Mouse (Mus musculus) cerebellum, adult 9-11 months (tissue): ENCODE measurements around the gene Ntng1.

Experiments used
- DNase-seq: peaks from one replicate; pipeline ENCODE4 v3.0.0; 2022

Gene Ntng1

DNA sequence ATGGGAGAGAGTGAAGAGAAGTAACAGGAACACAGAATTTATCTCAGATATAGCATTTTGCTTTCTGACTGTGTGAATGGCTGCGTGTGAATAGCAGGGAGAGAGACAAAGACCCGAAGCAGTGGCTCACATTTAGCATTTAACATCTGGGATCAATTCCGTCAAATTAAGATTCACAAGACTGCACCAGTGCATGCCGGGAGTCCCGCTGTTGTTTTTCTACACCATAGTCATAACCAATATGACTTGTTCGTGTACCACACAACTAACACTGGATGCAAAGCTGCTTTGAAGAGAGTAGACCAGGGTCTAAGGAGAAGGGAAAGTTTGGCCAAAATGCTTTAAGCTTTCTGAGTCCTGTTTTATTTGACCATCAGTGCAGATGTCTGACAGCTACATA, 95.7 kb downstream of the Ntng1 start:
- no peak for DNase-seq

DNA sequence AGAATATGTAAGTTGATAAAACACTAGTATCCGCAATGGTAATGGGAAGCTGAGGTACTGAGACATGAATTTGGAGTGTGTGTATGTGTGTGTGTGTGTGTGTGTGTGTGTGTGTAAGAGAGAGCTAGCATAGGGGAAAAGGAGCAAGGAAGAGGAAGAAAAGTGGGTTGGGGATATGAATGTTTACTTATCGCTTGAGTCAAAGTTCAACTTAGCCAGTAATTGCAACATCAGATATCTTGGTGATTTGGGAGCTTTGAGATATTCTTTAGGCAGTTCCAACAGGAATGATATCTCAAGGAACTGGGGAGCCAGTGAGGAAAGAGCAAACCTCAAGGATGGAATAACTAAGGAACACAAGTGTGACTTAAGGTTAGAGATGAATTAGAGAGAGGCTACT, 97.1 kb downstream of the Ntng1 start:
- DNase-seq: no peak

DNA sequence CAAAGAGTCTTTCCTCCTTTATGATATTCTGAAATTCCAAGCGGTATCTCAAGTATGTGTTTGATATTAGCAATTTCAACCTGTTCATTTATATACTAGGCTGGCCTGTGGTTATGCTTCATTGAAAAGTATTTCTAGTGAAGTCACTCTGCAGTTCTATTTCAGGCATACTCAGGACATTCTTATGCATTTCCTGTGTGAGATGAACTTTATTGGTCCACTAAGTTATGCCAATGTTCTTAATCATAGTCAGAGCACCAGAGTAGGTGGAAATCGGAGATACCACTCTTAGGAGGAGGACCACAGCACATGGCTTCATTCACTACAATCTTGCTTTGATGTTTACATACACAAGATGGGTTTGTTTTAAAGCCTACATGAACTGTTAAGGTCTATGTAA, 99.6 kb downstream of the Ntng1 start:
- DNase-seq: no peak

DNA sequence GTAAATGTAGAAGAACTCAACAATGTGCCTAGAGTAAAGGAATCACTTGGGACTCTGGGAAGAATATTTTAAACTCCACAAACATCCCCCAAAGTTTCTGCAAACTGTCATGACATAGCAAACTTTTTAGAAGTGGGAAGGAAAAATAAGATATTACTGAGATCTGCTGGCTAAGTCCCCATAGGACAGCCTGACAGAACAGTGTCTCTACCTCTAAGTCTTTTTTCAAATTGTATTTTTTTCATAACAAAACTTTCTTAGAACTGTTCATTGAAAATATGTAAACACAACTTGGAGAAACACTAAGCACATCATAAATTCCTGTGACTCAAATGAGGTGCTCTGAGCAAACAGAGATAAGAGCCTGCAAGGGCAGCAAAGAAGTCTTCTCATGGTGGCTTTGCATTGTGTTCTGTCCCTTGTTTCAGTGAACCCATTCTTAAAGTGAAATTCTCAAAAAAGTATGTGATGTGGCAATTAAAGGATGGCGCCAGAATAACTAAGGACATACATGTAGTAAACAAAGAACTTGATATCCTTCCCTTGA, 100.1 kb downstream of the Ntng1 start:
- no peak for DNase-seq

DNA sequence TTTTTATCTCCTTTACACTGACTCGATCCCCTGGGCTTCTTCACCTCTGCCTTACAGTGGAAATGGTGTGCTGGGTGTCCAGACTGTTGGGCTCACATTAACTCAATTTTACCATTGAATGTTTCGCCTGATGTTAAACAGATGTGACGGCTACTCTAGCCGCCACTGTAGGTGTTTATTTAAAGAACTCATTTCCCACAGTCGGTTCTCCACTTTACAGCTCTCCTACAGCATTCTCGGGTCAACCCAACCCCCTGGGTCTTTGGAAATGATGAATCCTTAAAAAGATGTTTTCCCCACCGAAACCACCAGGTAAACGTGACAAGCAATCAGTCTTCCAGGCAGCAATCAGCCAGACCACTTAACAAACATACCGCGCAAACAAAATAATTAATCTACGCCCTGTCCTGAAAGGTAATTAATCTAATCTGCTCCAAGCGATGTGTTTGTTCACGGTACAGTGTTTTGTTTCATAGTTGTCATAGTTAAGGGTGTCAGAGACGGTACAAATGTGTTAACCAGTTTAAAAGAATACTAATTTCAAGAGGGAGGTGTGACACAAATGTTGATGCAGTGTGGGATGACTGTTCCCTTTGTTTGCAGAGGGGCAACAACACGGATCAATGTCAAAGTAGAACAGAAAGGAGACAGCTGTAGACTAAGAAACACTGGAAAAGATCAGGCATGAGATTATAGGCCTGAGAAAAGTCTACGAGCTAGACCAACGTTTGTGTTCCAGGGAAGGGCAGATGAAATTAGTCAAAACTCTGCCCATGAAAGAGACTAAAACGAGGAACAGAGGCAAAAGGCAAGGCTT, 120.8 kb downstream of the Ntng1 start:
- no peak for DNase-seq

DNA sequence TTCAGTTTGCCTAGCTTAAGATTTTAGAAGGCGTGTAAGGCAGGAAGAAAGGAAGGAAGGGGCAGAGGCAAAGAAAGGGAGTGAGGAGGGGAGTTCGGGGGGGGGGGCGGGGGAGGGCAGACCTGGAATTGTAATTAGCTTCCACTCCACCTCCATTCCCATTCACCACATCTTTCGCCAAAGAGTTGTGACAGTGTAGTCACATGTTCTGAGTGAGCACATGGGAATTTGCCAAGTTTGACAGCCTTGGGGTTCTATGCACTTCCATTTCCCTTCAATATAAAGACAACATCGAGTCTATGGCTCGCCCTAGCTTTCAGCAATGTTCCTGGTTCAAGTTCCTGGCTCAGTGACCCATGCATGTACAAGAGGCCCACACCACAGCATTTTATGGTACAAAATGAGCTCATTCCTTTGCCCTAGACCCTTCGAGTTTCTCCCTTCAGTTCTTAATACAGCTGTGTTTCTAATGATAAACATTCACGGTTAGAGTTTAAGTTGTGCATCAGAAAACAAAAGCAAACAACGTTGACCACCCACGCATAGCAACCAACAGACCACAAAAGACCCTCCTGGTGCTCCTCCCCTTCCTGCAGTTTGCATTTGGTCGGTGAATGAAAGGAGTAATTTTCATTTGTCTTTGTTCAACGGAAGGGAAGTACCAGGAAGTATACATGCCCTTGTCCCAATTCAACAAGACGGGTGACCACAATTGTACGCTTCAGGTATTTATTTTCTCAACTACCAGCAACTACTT, 132.8 kb downstream of the Ntng1 start:
- no peak for DNase-seq

DNA sequence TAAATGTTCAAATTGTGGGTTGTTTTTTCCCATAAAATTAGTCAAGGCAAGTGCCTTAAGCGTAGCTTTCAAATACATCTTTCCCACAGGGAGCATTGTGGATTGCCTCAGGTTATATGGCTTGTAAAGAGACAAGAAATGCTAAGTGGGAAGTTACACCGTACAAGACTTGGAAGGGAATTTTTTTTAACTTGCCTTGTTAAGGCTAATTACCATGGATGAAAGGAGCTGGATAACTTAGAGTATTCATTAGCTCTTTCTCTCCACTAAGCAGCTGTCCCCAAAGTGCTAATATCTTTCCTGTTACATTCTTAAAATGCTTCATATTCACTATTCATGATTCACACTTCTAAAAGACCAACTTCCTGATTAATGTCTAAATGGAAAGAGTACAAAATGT, 133.4 kb downstream of the Ntng1 start:
- DNase-seq: no peak

DNA sequence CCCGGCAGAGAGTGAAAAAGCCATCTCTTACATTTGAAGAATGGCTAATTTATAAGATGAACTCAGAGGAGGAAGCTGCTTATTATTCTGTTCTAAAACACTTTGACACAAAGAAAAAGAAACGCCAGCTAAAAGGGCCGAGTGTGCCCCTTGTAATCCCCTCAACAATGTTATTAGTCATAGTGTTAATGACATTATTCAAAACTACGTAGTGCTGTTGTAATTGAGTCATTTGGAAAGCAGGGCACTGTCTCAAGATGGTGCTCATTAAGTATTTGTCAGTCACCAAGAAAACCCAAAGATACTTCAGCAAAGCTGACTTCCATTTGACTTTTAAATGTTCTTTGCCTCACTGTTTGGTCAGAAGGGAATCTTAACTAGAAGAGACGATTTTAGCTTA, 143.5 kb downstream of the Ntng1 start:
- DNase-seq: no peak

DNA sequence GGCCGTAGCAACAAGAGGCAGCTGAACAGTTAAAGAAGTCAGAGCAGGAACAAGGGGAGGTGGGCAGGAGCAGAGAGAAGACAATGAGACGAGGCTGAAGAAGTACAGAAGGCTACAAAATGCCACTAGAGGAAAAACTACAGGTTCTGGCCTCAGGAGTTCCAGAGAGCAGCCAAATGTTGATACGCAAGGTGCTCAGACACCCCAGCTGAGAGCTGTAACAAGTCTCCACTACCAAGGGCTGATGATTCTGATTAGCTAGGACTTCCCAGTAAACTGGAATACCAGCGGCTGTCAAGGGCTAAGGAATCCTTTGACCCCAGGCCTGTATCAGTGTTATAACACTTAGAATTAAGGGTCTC, 148.2 kb downstream of the Ntng1 start:
- peak; percentile 28 for DNase-seq

DNA sequence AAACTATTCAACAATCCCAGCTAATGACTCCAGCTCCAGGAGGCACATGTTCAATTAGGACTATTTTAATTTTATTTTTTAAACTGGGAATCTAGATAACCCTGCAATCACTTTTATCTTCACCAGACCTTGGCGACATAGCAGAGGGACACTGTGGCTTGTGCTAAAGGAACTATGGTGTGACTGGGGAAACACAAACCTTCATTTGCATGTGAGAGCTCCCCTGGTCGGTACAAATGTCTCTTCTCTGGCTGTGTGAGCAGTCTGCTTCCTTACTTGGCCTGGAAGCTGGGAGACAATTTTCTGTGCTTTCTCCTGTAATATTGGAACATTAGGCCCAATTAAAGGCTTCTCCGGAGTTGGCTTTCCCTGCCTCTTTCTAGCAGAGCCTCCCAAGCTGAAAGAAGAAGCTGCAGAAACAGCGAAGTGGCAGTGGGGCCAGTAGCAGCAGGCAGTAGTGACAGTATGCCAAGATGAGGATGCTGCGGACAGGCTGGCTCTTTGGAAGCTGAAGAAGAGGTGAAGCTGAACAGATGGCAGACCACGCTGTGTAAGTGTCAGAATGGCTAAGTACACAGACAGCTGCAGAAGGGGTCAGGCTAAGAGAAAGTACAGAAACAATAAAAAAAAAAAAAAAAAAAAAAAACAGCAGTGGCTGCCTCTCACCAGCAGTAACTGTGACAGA, 148.7 kb downstream of the Ntng1 start:
- DNase-seq: peak; percentile 90

DNA sequence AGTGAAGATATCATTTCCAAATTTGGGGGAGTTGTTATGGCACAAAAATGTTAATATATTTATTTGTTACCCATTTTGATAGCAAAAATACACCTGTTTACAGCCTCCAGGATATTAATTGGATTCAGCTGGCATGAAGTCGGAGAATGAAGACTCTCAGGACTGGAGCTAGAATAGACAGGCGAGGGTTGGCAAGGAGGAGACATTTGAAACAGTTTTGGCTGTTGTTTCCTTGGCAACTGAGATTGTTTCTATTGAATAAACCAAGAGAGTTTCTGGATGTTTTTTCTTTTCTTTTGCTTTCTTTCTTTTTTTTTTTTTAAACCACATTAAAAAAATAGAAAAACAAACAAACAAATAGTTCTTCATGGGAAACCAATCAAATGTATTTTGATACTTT, 159.7 kb downstream of the Ntng1 start:
- no peak for DNase-seq

DNA sequence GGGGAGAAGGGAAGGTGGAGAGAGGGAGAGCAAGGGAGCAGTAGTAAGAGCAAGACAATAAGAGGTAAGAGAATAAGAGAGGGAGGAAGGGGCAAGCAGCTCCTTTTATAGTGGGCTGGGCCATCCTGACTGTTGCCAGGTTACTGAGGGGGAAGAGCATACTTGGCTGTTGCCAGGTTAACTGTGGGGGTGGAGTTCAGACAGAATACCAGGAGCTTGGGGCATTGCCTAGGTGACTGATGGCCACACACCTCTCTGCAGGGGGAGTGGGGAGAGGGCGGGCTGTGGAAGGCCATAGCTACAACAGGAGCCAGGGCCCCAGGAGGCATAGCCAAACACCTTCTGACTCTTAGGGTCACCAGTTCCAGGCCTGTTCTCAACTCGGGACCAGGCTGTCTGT, 166.2 kb downstream of the Ntng1 start:
- peak; percentile 31 for DNase-seq

DNA sequence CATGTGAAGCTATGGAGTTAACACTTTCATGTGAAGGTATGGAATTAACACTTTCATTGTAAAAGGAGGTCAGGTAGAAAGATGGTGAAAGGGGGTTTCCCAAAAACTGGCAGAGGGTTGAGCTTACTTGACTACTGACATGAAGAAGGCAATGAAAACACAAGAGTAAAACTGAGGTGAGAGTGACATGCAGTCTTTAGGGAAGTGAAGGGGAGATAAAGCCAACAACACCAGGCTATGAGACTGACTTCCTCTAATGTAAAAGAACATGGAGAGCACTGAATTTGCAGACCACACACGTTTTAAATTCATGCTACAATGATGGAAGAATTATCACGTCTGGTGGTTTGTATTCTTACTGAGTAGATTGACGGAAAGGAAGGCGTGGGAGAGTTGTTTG, 168.7 kb downstream of the Ntng1 start:
- DNase-seq: no peak

DNA sequence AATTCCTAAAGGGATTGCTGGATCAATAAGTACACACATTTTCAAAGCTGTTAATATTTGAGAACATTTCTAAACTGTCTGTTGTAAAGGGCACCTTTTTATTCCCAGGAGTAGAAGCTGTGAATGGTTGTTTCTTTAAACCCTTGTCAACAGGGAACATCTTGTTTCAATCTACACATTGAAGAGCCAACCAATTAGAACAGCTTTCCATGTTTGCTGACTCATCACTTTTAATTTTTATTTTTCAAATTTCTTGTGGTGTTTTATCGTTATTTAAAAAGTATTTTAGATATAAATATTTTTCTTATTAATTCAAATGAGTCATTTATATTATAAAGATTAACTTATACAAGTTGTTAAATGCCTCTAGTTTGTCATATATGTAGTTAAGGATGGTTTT, 172.3 kb downstream of the Ntng1 start:
- DNase-seq: no peak

DNA sequence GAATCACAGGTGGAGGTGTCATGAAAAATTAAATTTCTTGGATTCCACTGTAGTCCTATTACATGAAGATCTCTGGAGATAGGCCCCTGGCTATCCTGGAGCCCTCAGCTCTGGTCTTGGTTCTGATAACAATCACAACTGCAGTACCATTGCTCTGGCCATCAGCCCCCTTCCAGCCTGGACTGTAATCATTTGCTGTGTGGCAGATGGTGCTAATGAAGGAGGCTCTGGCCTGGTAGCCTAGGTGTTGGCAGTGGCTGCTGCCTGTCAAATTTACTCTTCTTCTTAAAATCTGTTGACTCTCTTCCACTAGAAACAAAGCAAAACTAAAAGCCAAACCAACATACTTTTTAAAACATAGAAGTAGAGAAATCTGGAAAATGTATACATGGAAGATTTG, 173.6 kb downstream of the Ntng1 start:
- peak; percentile 63 for DNase-seq

DNA sequence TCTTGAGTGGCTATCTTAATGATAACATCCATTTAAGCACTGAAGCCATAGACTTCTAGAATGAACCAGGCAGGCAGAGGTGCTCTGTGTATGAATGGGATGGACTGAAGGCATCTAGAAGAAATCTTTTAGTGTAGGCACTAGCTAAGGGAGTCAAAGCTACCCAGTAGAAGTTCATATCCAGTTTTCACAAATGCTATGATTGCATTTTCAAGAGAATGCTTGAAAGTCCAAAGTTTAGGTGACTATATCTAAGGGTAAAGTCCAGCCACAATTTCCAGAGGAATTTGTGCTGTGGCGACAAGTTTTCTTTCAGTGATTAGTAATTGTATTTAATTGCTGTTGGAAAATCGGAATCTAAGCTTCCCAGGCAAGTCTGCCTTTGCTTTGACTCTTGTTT, 181.2 kb downstream of the Ntng1 start:
- no peak for DNase-seq

DNA sequence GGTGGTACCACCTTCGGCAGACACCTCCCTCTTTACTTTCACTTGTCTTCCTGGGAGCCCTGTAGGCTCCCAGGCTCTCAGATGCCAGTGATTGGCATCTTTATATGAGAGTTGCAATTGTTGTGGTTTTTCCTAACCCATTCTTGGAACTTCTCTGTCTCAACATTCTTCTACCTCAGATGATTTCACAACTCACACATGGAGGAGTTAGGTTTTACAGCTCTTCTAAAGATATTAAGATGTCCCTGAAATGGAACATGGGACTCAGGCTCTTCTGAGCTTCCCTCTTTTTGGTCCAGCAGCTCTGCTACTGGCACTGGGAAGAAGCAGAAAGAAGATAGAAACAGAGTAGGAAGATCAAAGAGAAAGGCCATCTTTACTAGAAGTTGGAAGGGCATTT, 200.9 kb downstream of the Ntng1 start:
- DNase-seq: no peak

DNA sequence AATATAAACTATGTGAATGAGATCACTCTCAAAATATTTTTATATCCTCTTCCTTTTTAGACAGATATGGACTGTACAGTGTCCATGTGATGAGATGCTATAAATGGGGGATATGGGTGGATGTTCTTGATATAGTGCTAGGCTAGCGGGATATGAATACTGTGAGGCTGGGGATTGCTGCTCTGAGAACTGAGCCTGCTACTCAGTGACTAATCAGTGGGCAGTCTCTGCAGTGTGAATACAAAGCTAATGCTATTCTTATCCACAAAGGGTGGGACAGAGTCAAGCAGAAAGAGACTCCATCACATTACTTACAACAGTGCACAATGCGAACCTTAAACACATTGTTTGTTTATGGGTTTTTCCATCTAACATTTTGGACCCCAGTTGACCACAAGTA, 206.2 kb downstream of the Ntng1 start:
- no peak for DNase-seq

DNA sequence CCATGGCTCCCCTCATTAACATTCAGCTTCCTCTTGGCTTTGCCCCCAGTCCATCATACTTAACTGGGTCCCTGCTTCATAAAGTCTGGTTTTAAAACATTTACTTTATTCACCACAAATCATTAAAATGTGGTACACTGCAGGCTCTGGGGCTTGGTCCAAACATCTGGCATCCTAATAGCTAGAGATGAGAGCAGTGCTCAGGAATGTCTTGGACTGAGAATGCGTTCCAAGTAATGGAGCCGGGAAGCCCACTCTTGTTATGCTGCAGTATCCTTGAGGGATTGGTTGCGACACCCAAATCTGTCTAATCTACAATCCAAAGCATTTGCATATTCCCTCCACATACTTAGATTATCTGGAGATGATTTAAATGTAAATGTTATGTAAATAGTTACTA, 207.5 kb downstream of the Ntng1 start:
- no peak for DNase-seq

DNA sequence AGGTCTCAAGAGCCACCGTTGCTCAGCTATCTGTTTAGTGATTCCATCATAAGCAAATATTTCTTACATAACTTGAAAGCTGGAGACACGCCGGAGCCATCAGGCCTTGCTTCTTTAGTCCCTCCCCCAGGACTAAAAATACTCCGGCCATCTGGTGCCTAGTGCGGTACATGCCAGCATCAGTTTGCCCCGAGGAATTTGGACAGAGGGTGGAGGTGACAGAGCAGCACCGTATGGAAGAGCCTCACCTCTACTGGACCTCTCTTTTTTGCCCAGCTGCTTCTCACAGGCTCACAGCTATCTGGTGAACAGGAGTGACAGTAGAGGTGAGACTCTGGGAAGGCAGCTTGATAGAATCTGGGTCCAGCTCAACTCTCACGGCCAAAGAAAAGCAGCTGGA, 211.6 kb downstream of the Ntng1 start:
- peak; percentile 98 for DNase-seq

DNA sequence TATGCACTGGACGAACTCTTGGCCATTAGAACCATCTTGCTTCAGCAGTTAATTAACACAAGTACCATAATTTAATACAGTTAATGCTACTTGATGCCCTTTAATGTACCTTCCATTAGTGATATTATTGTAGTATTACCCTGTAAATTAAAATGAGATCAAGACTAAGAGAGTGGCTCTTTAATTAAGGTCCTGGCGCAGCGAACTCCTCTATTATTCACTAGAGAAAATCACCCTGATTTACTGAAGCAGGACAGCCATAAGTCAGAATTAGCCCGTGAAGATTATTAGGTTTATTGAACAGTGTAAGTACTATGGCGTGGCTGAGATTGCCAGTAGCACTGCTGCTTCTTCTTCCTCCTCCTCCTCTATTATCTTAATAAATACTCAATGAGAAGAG, 212.8 kb downstream of the Ntng1 start:
- DNase-seq: no peak

DNA sequence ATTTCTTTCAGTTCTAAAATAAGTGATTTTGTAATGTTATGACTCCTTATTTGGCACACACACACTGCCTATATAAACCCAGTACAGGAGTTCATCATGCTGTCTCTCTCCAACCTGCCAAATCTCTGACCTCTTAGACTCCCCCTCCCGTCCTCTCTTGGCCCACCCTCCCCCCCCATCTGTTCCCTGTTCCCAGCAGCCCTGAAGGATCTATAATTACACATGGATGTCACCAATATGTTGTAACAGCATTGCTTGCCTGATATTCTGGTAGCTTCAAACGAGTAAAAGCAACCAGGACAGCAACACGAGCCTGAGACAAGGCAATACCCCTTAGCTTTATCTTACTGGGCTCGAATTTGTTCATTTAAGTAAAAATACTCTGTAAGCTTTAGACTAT, 220.0 kb downstream of the Ntng1 start:
- DNase-seq: peak; percentile 33

DNA sequence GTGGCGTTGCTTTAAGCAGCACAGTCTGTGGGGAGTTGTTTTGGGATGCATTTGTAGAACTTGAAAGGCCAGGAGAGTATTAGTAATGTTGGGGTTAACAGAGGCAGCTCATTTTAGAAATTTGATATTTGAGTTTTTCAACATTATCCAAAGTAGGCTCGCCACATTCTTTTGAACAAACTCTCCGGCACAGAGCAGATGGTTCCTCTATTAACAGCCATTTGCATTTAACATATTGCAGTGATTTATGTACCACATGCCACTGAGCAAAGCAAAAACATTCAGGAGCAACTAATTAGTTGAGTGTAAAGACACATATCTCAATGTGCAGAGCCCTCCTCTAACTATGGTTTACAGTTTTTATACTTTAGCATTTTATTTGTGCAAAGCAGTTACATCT, 224.8 kb downstream of the Ntng1 start:
- no peak for DNase-seq
